ENCODE assay signal across 9 mouse cellular contexts in the genomic region with DNA sequence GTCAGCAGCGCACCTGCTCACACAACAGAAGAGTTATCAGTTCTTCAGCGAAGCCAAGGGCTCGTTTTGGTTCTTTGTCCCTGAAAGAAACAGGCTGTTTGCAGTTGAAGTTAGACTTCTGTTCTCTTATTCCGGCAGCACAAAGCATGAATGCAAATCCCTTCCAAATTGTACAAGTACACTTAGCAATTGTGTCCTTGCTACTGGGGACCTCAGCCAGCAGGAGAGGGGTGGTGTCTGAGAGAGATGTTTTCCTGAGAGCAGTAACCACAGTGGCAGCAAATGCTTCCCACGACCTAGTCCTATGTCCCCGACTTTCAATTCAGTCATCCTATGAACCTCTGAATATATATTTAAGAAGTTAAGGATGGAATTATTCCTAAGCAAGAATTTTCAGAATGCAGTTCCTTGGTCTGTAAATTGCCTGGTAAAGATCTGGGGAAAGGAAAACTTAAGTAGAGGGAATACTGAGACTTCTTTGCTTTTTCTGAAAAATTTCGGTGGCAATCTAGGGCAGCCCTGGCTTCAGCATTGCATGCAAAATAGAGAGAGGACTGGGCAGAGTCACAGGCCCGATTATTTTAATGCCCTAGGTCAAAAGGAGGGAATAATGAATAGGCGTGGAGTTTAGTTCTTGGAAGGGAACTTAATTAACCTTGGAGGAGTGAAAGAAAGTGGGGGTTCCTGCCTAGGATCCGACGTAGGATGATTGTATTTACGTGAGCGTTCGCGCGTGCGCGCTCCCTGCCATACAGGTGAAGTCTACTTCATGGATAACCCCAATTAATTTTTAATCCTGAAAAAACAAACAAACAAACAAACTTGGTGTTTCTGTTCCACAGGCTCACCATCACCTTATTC. TPM values are rescaled to one million over a fixed set of nuclear protein-coding genes. Genes with fewer than 3 reads are reported as not detected.
A peak's percentile ranks its signal among the peaks of the same experiment; 100 is the strongest.
DNase-seq lines count a peak whose midpoint lies in the region; ATAC-seq lines count a peak whose summit lies in the region.
"Had no signal": no experiment of that assay in that cellular context is flagged by ENCODE, and none has a peak within 500 bp of the region (broad histone marks: within the 10 kb centered on the region; RNA-seq: fewer than 3 reads in every experiment).

No protein-coding gene starts in this region.

- H3K4me2 ChIP-seq in heart, embryonic 16.5 days (ENCODE audit: low read depth, low read length): 0 out of 2 replicates have a peak overlapping the region, but pooled peaks have one; percentile 29
- peak overlapping the region; percentile 85 for H3K4me2 ChIP-seq in hindbrain, embryonic 15.5 days
- H3K4me2 ChIP-seq in midbrain, embryonic 16.5 days (ENCODE audit: low read length): peak overlapping the region; percentile 82

- DNase-seq in heart, adult 9 months (ENCODE audit: low spot score in 2 of 2): no peak
- DNase-seq in embryo, embryonic 11 days: peak; percentile 37
- no peak for DNase-seq in cerebellum, adult 8-10 months
- no peak for DNase-seq in frontal cortex, postnatal 10 days (ENCODE audit: low spot score in 2 of 2)

- peaks cover 84% of the 10 kb centered on the region for H3K27me3 ChIP-seq in heart, embryonic 16.5 days (ENCODE audit: control insufficient read depth, insufficient read depth, low read length)
- peaks cover 2% of the 10 kb centered on the region; the same call in 1 of the 2 replicates for H3K27me3 ChIP-seq in hindbrain, embryonic 15.5 days
- no peaks in the 10 kb centered on the region for H3K27me3 ChIP-seq in midbrain, embryonic 16.5 days (ENCODE audit: control insufficient read depth, insufficient read depth, low read depth, low read length)
- H3K27me3 ChIP-seq: CH12.LX had no signal

- WGBS in heart, embryonic 16.5 days: 4% methylated on average over 18 of the region's 18 CpGs
- 7% methylated on average over 18 of the region's 18 CpGs for WGBS in hindbrain, embryonic 15.5 days
- WGBS in midbrain, embryonic 16.5 days: 6% methylated on average over 18 of the region's 18 CpGs

- H3K4me1 ChIP-seq in heart, embryonic 16.5 days (ENCODE audit: control insufficient read depth, insufficient read depth, low read length): peaks cover 28% of the 10 kb centered on the region
- peaks cover 60% of the 10 kb centered on the region for H3K4me1 ChIP-seq in hindbrain, embryonic 15.5 days (replicated peaks)
- peaks cover 39% of the 10 kb centered on the region for H3K4me1 ChIP-seq in midbrain, embryonic 16.5 days (ENCODE audit: control insufficient read depth, insufficient read depth, low read length)

- no peaks in the 10 kb centered on the region for H3K36me3 ChIP-seq in heart, embryonic 16.5 days (ENCODE audit: control insufficient read depth, insufficient read depth)
- H3K36me3 ChIP-seq in hindbrain, embryonic 15.5 days: no peaks in the 10 kb centered on the region
- H3K36me3 ChIP-seq in midbrain, embryonic 16.5 days (ENCODE audit: control insufficient read depth, insufficient read depth, low read length): no peaks in the 10 kb centered on the region

- peak overlapping the region; percentile 24 for H3K4me3 ChIP-seq in heart, embryonic 16.5 days (ENCODE audit: low read length)
- H3K4me3 ChIP-seq in hindbrain, embryonic 15.5 days: peak overlapping the region; percentile 49
- H3K4me3 ChIP-seq in midbrain, embryonic 16.5 days (ENCODE audit: low read depth, low read length): peak overlapping the region; percentile 53

- ATAC-seq in heart, embryonic 16.5 days (replicated peaks; ENCODE audit: extremely low read depth, insufficient read depth, low FRiP score): no peak
- ATAC-seq in hindbrain, embryonic 15.5 days (ENCODE audit: low FRiP score, low read depth): no peak
- no peak for ATAC-seq in midbrain, embryonic 16.5 days
- no peak for ATAC-seq in inflammation-experienced regulatory T-cells, adult 6 months

- H3K9me3 ChIP-seq in heart, embryonic 16.5 days (replicated peaks; ENCODE audit: control insufficient read depth, low read length): no peaks in the 10 kb centered on the region
- no peaks in the 10 kb centered on the region for H3K9me3 ChIP-seq in hindbrain, embryonic 15.5 days
- H3K9me3 ChIP-seq in midbrain, embryonic 16.5 days (replicated peaks; ENCODE audit: control insufficient read depth, low read length, poor library complexity, severe bottlenecking): no peaks in the 10 kb centered on the region

- no peak overlapping the region for H3K27ac ChIP-seq in heart, embryonic 16.5 days (ENCODE audit: low read length)
- peak overlapping the region; percentile 68 for H3K27ac ChIP-seq in hindbrain, embryonic 15.5 days (replicated peaks)
- peak overlapping the region; percentile 81 for H3K27ac ChIP-seq in midbrain, embryonic 16.5 days (ENCODE audit: low read length)

- H3K9ac ChIP-seq in heart, embryonic 16.5 days (ENCODE audit: low read length): no peak overlapping the region
- H3K9ac ChIP-seq in hindbrain, embryonic 15.5 days: peak overlapping the region; percentile 56; the same call in 1 of the 2 replicates
- H3K9ac ChIP-seq in midbrain, embryonic 16.5 days (ENCODE audit: low read depth, low read length): peak overlapping the region; percentile 71

RNA-seq across cellular contexts. Expression of a gene that starts 6.1 kb away (rescaled TPM):
- polyA plus RNA-seq in heart, embryonic 16.5 days (2015; fragmentation: Nextera tagmentation; extraction: Ambion mirVana): 0.03 TPM in 1 of 2 replicates, not detected in the other
- polyA plus RNA-seq in hindbrain, embryonic 15.5 days (2015; fragmentation: Nextera tagmentation; extraction: Ambion mirVana): 21.0 and 33.1 TPM in 2 replicates
- polyA plus RNA-seq in midbrain, embryonic 16.5 days (2015; fragmentation: Nextera tagmentation; extraction: Ambion mirVana): 33.4 and 35.5 TPM in 2 replicates
- under 1 TPM in 2 of 3 experiments, not detected in 1; 0.05 to 0.09 TPM for polyA plus RNA-seq in inflammation-experienced regulatory T-cells, adult 6 months (2017; shearing (Covaris generic))

Comparison
In these comparisons a context has a peak if more than half of its experiments do, and no peak if none do; other contexts are left out.
1. H3K4me2 ChIP-seq: peak in every context shown above with its lines; median percentile 85 in hindbrain, embryonic 15.5 days; 82 in midbrain, embryonic 16.5 days; 29 in heart, embryonic 16.5 days.
2. RNA of a gene that starts 6.1 kb away (polyA plus RNA-seq): 33.4 to 35.5 TPM in midbrain, embryonic 16.5 days and 21.0 to 33.1 TPM in hindbrain, embryonic 15.5 days; 0.05 to 0.09 TPM in inflammation-experienced regulatory T-cells, adult 6 months and 0.03 TPM in heart, embryonic 16.5 days; every median in the first group is over 10 times any median in the second.
3. Peak in every context shown above with its lines, with median percentiles within 50 percentile points of each other: H3K4me3 ChIP-seq.